Mouse (Mus musculus) bone marrow, adult 2 months (tissue): ENCODE data around the gene Ccser1. TPM values are rescaled to one million over a fixed set of nuclear protein-coding genes. Genes with fewer than 3 reads are reported as not detected.

Experiments
- H3K27ac ChIP-seq: fragments of 200-500 bp; 2 replicates; pipeline ENCODE4 v1.5.1; 2012; ENCODE audit warnings: low read depth, mild to moderate bottlenecking, control low read depth, inconsistent platforms, low read length; ENCODE audit not compliant: control insufficient read depth, poor library complexity, insufficient read depth
- H3K4me1 ChIP-seq: fragments of 200-500 bp; 2 replicates; pipeline ENCODE4 v1.6.1; 2011; ENCODE audit warnings: low read length; ENCODE audit not compliant: control insufficient read depth, insufficient read depth
- H3K4me3 ChIP-seq: fragments of 200-500 bp; replicated peaks from 2 replicates; pipeline ENCODE3; 2011; ENCODE audit warnings: mild to moderate bottlenecking, low read depth, low read length, control low read depth; ENCODE audit not compliant: control insufficient read depth
- CTCF ChIP-seq: fragments of 200-500 bp; IDR thresholded peaks from 2 replicates; pipeline ENCODE4 v1.5.1; 2011; ENCODE audit warnings: low read length, control low read depth; ENCODE audit not compliant: control insufficient read depth, insufficient read depth
- POLR2A ChIP-seq: fragments of 200-500 bp; IDR thresholded peaks from 2 replicates; pipeline ENCODE4 v1.6.1; 2011; ENCODE audit warnings: low read depth, mild to moderate bottlenecking, control low read depth, low read length, borderline replicate concordance; ENCODE audit not compliant: control insufficient read depth
- WGBS: fragments of 180-500 bp; shearing (Covaris S2); methylation state at CpG from one replicate; pipeline ENCODE4 v1.1.7; 2018; 5-methylcytosine and 5-hydroxymethylcytosine counted together
- polyA plus RNA-seq: library from polyadenylated mRNA; stranded (reverse); fragments of >200 nt; gene quantifications from 2 replicates; pipeline ENCODE4 v1.2.4, GENCODE M21; 2011; ENCODE audit warnings: low replicate concordance; ENCODE audit not compliant: missing spikeins, insufficient read depth, insufficient read length

Gene Ccser1
- polyA plus RNA-seq, 1 experiment = 1.4 TPM

DNA sequence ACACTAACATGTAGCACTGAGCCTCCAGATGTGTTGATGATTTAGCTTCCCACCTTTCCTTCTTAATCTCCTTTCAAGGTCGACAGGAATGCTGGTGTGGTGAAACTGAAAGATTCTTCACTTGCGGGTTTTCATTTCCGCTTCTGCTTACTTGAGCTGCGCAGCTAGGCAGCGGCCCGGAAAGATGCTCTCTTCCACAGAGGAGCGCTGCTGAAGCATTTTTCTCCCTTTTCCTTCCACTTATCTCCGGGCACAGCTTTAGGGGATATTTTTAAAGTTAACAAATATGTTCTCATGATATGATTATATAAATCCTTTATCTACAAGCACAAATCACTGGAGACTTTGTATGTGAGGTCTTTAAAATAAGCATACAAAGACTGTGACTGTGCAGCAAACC lies 587.0 kb downstream of the Ccser1 start:
- no peaks in the 10 kb centered on the region for H3K4me1 ChIP-seq
- no peak for TF ChIP-seq POLR2A
- TF ChIP-seq CTCF = no peak
- no peak overlapping the region for H3K4me3 ChIP-seq
- WGBS = 73% methylated on average over 8 of the region's 8 CpGs
- no peak overlapping the region for H3K27ac ChIP-seq

DNA sequence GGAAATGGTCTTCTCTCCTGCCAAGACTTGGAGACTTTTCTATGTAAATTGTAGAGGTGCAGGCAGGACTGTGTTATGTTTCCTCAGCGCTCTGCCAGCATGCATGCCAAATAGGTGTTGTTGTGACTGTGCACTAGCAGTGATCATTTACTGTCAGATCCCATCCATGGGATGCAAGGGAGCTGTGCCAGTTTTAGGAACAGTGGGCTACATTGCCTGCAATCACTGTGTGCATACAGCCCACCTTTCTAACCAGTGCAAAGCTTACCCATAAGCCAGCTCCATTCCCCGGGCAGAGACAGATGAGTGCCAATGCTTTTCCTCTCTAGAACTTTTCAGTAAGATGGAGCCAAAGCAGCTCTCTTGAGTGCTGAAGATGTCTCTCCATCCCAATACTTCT lies 606.6 kb downstream of the Ccser1 start:
- H3K4me3 ChIP-seq = no peak overlapping the region
- WGBS = 78% methylated on average over 2 of the region's 2 CpGs
- TF ChIP-seq CTCF = no peak
- TF ChIP-seq POLR2A = no peak
- no peak overlapping the region for H3K27ac ChIP-seq
- H3K4me1 ChIP-seq = no peaks in the 10 kb centered on the region

DNA sequence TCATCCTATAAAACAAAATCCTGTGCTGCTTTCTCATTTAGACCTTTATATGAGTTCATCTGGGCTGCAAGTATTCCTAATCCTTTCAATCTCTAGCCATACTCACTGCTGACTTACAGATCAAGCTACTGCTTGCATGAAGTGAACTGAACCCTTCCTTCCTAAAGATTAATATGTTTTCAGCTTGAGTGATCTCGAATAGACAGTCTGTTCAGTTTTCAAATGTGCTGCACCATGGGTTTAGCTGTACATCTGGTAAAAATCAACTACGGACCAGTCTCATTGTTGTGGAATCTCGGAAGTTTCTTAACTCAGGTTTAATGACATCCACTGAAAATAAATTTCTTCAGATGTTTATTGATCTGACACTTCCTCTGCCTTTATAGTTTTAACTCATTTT lies 620.8 kb downstream of the Ccser1 start:
- H3K27ac ChIP-seq = no peak overlapping the region
- WGBS = 74% methylated on average over 3 of the region's 3 CpGs

DNA sequence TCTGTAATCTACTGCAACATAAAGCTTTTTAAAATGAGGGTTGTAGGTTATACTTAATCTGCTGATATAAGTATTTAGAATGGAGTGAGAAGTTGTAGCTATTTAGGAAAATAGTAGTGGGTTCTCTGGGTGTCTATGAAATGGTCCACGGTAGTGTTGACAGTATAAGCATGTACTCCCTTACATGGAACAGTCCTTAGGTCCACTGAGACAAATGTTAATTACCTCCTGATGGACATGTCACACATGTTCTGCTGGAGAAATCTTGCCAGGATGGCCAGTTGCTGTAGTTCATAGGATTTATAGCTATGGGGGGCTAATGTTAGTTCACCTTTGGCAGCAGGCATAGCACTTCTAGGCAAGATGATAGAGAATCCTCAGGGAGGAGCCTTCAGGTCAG lies 625.4 kb downstream of the Ccser1 start:
- whole genome bisulfite sequencing = 79% methylated on average over 1 of the region's 1 CpGs
- TF ChIP-seq CTCF (no peak), POLR2A (no peak)
- H3K4me1 ChIP-seq = no peaks in the 10 kb centered on the region
- no peak overlapping the region for H3K27ac ChIP-seq
- H3K4me3 ChIP-seq = no peak overlapping the region

More for the DNA sequence above, 620.8 kb downstream of the Ccser1 start:
- Histone ChIP-seq H3K4me3 (no peak overlapping the region), H3K4me1 (no peaks in the 10 kb centered on the region)
- TF ChIP-seq POLR2A (no peak), CTCF (no peak)

DNA sequence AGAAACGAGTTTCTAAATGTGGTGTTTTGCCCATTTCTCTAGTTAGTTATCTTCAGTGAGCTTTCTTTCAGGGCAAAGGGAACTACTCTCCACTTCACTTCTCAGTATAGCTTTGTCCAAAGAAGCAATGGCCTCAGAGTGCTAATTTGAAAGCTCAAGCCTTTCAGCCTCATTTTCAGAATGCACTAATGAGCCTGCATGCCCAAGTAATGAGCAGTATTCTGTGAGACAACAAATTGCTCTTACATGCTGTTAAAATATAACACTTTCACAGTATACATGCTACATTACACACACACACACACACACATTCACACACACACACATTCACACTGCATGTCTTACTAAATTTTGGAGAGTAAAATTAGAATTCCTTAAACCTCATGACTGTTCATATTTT lies 637.6 kb downstream of the Ccser1 start:
- H3K4me1 ChIP-seq = no peaks in the 10 kb centered on the region
- no peak overlapping the region for H3K4me3 ChIP-seq
- H3K27ac ChIP-seq = no peak overlapping the region
- TF ChIP-seq CTCF (no peak), POLR2A (no peak)
- WGBS = 71% methylated on average over 1 of the region's 1 CpGs

DNA sequence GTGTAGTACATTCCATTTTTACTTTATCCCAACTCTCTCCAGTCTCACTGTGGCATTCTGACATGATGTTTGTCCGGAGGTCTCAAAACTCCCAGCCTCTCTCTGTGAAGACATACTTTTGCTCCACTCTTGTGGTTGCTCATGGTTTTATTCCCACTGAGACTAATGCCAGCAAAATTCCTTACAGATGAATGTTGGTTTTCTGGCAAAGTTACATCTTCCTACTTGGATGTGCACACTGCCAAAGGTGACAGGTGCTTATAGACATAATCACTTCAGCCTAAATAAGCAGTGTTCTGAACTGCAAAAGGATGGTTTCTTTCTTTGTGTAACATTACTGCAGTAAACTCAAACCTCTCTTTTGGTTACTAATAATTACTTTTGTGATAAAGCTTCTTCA lies 696.2 kb downstream of the Ccser1 start:
- WGBS = 88% methylated on average over 1 of the region's 1 CpGs
- TF ChIP-seq POLR2A (no peak), CTCF (no peak)
- Histone ChIP-seq H3K4me1 (no peaks in the 10 kb centered on the region), H3K27ac (no peak overlapping the region), H3K4me3 (no peak overlapping the region)

DNA sequence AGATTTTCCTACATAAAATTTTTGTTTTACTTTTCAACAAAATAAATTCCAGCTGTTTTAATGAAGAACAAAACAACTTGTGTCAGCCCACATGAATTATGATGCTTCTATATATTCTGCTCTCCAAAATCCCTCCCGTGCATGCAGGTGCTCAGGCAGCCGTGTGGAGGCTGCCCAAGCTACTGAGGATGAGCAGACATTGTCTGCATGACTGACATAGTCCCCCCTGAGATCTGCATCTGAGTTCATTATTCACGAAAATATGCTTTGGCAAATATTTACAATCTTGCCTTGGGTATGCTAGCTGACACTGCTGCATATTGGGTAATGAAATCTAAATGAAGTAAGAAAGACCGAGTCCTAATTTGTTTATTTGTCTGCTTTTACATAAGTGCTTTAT lies 718.1 kb downstream of the Ccser1 start:
- TF ChIP-seq CTCF = no peak
- TF ChIP-seq POLR2A = no peak
- Histone ChIP-seq H3K4me1 (no peaks in the 10 kb centered on the region), H3K4me3 (no peak overlapping the region), H3K27ac (no peak overlapping the region)
- 73% methylated on average over 4 of the region's 4 CpGs for WGBS

DNA sequence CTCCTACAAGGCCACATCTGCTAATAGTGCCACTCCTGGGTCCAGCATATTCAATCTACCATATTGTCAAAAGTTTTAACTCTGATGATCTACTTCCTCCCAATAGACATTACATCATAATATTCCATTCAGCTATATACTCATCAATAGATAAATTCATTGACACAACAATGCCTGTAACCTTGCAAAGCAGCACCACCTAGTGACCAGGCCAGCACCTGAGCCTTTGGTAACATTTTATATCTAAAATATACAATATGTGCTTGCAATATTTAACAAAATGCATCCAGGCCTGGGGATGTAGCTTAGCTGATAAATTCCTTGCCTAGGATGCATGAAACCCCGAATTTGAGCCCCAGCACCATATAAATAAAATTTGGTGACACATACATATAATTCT lies 722.6 kb downstream of the Ccser1 start:
- 20% methylated on average over 1 of the region's 1 CpGs for WGBS
- H3K27ac ChIP-seq = no peak overlapping the region
- no peak overlapping the region for H3K4me3 ChIP-seq
- no peak for TF ChIP-seq POLR2A
- no peak for TF ChIP-seq CTCF
- no peaks in the 10 kb centered on the region for H3K4me1 ChIP-seq

DNA sequence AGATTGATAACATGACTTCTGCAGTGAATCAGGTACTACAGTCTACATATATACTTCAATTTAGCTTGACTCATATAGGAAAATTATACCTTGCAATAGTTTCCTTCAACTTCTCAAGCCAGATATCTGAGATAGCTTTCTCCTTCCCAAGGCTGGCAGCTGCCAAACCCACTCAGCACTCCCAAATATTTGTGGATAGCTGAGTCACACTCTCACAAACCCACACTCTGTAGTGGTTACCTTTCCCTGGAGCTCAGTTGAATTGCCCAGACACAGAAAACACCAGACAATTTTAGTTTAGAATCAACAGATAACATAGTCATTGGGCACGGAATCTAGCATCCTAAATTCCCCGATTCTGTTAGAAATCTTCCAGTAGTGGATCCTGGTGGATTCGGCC lies 732.8 kb downstream of the Ccser1 start:
- 85% methylated on average over 3 of the region's 3 CpGs for WGBS
- no peak for TF ChIP-seq CTCF
- TF ChIP-seq POLR2A = no peak
- H3K4me1 ChIP-seq = no peaks in the 10 kb centered on the region
- no peak overlapping the region for H3K4me3 ChIP-seq
- no peak overlapping the region for H3K27ac ChIP-seq

DNA sequence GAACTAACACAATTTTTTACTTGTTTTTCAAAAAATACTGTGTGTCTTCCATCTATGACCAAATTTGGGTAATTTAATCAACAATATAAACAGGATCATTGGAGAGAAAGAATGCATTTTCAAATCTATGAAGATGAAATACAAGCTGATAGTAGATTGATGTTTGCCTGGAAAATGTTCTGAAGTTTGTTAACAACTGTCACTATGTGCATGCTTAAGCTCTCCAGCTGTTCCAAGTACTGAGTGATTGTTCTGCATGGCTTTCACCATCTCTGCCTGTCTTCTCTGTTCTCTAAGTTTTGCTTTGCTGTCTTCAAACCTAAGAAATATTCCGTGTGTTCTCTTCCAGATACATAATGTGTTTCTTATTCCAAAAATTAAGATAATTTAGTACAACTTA lies 751.5 kb downstream of the Ccser1 start:
- Histone ChIP-seq H3K4me1 (no peaks in the 10 kb centered on the region), H3K4me3 (no peak overlapping the region), H3K27ac (no peak overlapping the region)
- 69% methylated on average over 1 of the region's 1 CpGs for WGBS
- TF ChIP-seq POLR2A (no peak), CTCF (no peak)
